In genomic region chr13:53721038-53721463, GRCm38 (mm10) we compare ENCODE assay signal across 18 mouse cellular contexts.
DNase-seq lines count a peak whose midpoint lies in the region; ATAC-seq and TF ChIP-seq lines count a peak whose summit lies in the region.
"Had no signal": no experiment of that assay in that cellular context is flagged by ENCODE, and none has a peak within 500 bp of the region (broad histone marks: within the 10 kb centered on the region; RNA-seq: fewer than 3 reads in every experiment).

No protein-coding gene starts in this region.

- no peaks in the 10 kb centered on the region for H3K27me3 ChIP-seq in midbrain, embryonic 11.5 days (ENCODE audit: control insufficient read depth, insufficient read depth, low read length)
- 0 out of 2 replicates have a peak, but pooled peaks cover 6% of the 10 kb centered on the region for H3K27me3 ChIP-seq in midbrain, embryonic 13.5 days
- H3K27me3 ChIP-seq: forebrain, embryonic 15.5 days; hindbrain, embryonic 12.5 days; limb, embryonic 15.5 days had no signal

- no peaks in the 10 kb centered on the region for H3K36me3 ChIP-seq in midbrain, embryonic 11.5 days (ENCODE audit: control insufficient read depth, insufficient read depth, low read length)
- H3K36me3 ChIP-seq in midbrain, embryonic 13.5 days, result no peaks in the 10 kb centered on the region
- H3K36me3 ChIP-seq: embryonic facial prominence, embryonic 13.5 days; forebrain, embryonic 15.5 days; heart, embryonic 12.5 days; hindbrain, embryonic 12.5 days; limb, embryonic 15.5 days had no signal

- H3K9me3 ChIP-seq in midbrain, embryonic 11.5 days (ENCODE audit: control insufficient read depth, low read length), result no peaks in the 10 kb centered on the region; the same call in 1 of the 2 replicates
- no peaks in the 10 kb centered on the region for H3K9me3 ChIP-seq in midbrain, embryonic 13.5 days
- H3K9me3 ChIP-seq: embryonic facial prominence, embryonic 13.5 days; forebrain, embryonic 15.5 days; heart, embryonic 12.5 days; hindbrain, embryonic 12.5 days; limb, embryonic 15.5 days; megakaryocyte, embryonic 14.5 days had no signal

- H3K4me1 ChIP-seq in midbrain, embryonic 11.5 days (ENCODE audit: control insufficient read depth, insufficient read depth, low read length), result no peaks in the 10 kb centered on the region
- 0 out of 2 replicates have a peak, but pooled peaks cover 4% of the 10 kb centered on the region for H3K4me1 ChIP-seq in midbrain, embryonic 13.5 days (replicated peaks)
- H3K4me1 ChIP-seq in embryonic fibroblast, embryonic 13.5 days (ENCODE audit: control insufficient read depth, insufficient read depth, low read length), result peaks cover 5% of the 10 kb centered on the region; the same call in 1 of the 2 replicates

- no peak overlapping the region for H3K4me3 ChIP-seq in midbrain, embryonic 11.5 days (ENCODE audit: low read depth, low read length)
- no peak overlapping the region for H3K4me3 ChIP-seq in midbrain, embryonic 13.5 days (replicated peaks)
- H3K4me3 ChIP-seq in embryonic fibroblast, embryonic 13.5 days (ENCODE audit: insufficient read depth, low read length), result no peak overlapping the region
- H3K4me3 ChIP-seq: embryonic facial prominence, embryonic 13.5 days; forebrain, embryonic 15.5 days; gastrocnemius, adult 2 months; heart, embryonic 12.5 days; hindbrain, embryonic 12.5 days; limb, embryonic 15.5 days; megakaryocyte, embryonic 14.5 days had no signal

- no peak overlapping the region for H3K27ac ChIP-seq in midbrain, embryonic 11.5 days (ENCODE audit: low read depth, low read length)
- no peak overlapping the region for H3K27ac ChIP-seq in midbrain, embryonic 13.5 days
- H3K27ac ChIP-seq in embryonic fibroblast, embryonic 13.5 days (ENCODE audit: insufficient read depth, low read length), result peak overlapping the region; percentile 67
- H3K27ac ChIP-seq: embryonic facial prominence, embryonic 13.5 days; forebrain, embryonic 15.5 days; gastrocnemius, adult 2 months; hindbrain, embryonic 12.5 days; limb, embryonic 15.5 days had no signal

- peak; percentile 77 for DNase-seq in midbrain, embryonic 11.5 days (ENCODE audit: low spot score, missing footprints)
- DNase-seq in kidney, postnatal 10 days, result peak; percentile 21
- DNase-seq in gastrocnemius, postnatal 25 days, result no peak
- no peak for DNase-seq in layer of hippocampus, adult 8-10 months (ENCODE audit: low spot score in 2 of 2)
- no peak for DNase-seq in gastrocnemius, postnatal 10 days
- DNase-seq: cerebellum, adult 2 months; gastrocnemius, adult 2 months; lung, adult 18-20 months; thymus, adult 18-20 months had no signal

- ATAC-seq in midbrain, embryonic 11.5 days (ENCODE audit: low FRiP score), result no peak
- no peak for ATAC-seq in midbrain, embryonic 13.5 days
- ATAC-seq: forebrain, embryonic 15.5 days; intestine, embryonic 16.5 days had no signal

- 77% methylated on average over 9 of the region's 9 CpGs for WGBS in midbrain, embryonic 11.5 days
- 81% methylated on average over 9 of the region's 9 CpGs for WGBS in midbrain, embryonic 13.5 days

- TF ChIP-seq CTCF in embryonic fibroblast, embryonic 13.5 days (IDR thresholded peaks at IDR 0.05; ENCODE audit: borderline replicate concordance, insufficient read depth, low read length), result no peak

- TF ChIP-seq POLR2A in embryonic fibroblast, embryonic 13.5 days (IDR thresholded peaks at IDR 0.05; ENCODE audit: low read depth, low read length), result no peak

- no peak overlapping the region for H3K4me2 ChIP-seq in midbrain, embryonic 11.5 days
- H3K4me2 ChIP-seq in midbrain, embryonic 13.5 days (replicated peaks), result no peak overlapping the region
- H3K4me2 ChIP-seq: embryonic facial prominence, embryonic 13.5 days; forebrain, embryonic 15.5 days; heart, embryonic 12.5 days; hindbrain, embryonic 12.5 days; limb, embryonic 15.5 days had no signal

- H3K9ac ChIP-seq in midbrain, embryonic 11.5 days (ENCODE audit: low read length), result no peak overlapping the region
- no peak overlapping the region for H3K9ac ChIP-seq in midbrain, embryonic 13.5 days (replicated peaks)
- H3K9ac ChIP-seq: embryonic facial prominence, embryonic 13.5 days; forebrain, embryonic 15.5 days; heart, embryonic 12.5 days; hindbrain, embryonic 12.5 days; limb, embryonic 15.5 days had no signal

Comparison
In these comparisons a context has a peak if more than half of its experiments do, and no peak if none do; other contexts are left out.
1. DNase-seq: peak in midbrain, embryonic 11.5 days (single experiment) and kidney, postnatal 10 days (single experiment); none in gastrocnemius, postnatal 25 days (single experiment), layer of hippocampus, adult 8-10 months (0 of 2) and gastrocnemius, postnatal 10 days (single experiment).